Mouse (Mus musculus): ENCODE measurements around the gene Podxl2. TPM values are rescaled to one million over a fixed set of nuclear protein-coding genes. Genes with fewer than 3 reads are reported as not detected.

Gene Podxl2
- polyA plus RNA-seq, 1 experiment from 2014 or later, result 52.8 TPM

GRCm38 (mm10) chr6:88881334-88881733 is 6.5 kb upstream of the Podxl2 start:
- no peak for ATAC-seq (ENCODE audit: low FRiP score, low TSS enrichment)
- Histone ChIP-seq H3K4me3 (ENCODE audit: low read length) (no peak overlapping the region), H3K27ac (ENCODE audit: low read depth, low read length) (no peak overlapping the region), H3K27me3 (ENCODE audit: control insufficient read depth, insufficient read depth, low read length) (no peaks in the 10 kb centered on the region), H3K9ac (ENCODE audit: low read depth, low read length) (no peak overlapping the region), H3K36me3 (ENCODE audit: control insufficient read depth, insufficient read depth, low read length) (peaks cover 51% of the 10 kb centered on the region), H3K4me2 (replicated peaks; ENCODE audit: low read depth, low read length) (no peak overlapping the region), H3K4me1 (ENCODE audit: control insufficient read depth, insufficient read depth, low read length) (no peaks in the 10 kb centered on the region), H3K9me3 (ENCODE audit: control insufficient read depth, low read length) (no peaks in the 10 kb centered on the region)
- 92% methylated on average over 7 of the region's 7 CpGs for WGBS

GRCm38 (mm10) chr6:88879471-88879870 is 4.6 kb upstream of the Podxl2 start:
- Histone ChIP-seq H3K27ac (ENCODE audit: low read depth, low read length) (no peak overlapping the region), H3K4me1 (ENCODE audit: control insufficient read depth, insufficient read depth, low read length) (peaks cover 3% of the 10 kb centered on the region; the same call in 1 of the 2 replicates), H3K4me3 (ENCODE audit: low read length) (no peak overlapping the region), H3K4me2 (replicated peaks; ENCODE audit: low read depth, low read length) (no peak overlapping the region), H3K9me3 (ENCODE audit: control insufficient read depth, low read length) (peaks cover 3% of the 10 kb centered on the region; the same call in 1 of the 2 replicates), H3K36me3 (ENCODE audit: control insufficient read depth, insufficient read depth, low read length) (peaks cover 34% of the 10 kb centered on the region), H3K9ac (ENCODE audit: low read depth, low read length) (no peak overlapping the region), H3K27me3 (ENCODE audit: control insufficient read depth, insufficient read depth, low read length) (peaks cover 9% of the 10 kb centered on the region; the same call in 1 of the 2 replicates)
- WGBS, result 66% methylated on average over 4 of the region's 4 CpGs
- ATAC-seq (ENCODE audit: low FRiP score, low TSS enrichment), result no peak

- peaks cover 3% of the 10 kb centered on the region; the same call in 1 of the 2 replicates for H3K4me1 ChIP-seq (ENCODE audit: control insufficient read depth, insufficient read depth, low read length)
- WGBS, result 2% methylated on average over 60 of the region's 74 CpGs
Observed at GRCm38 (mm10) chr6:88873965-88874867, 628 bp downstream of the Podxl2 start.

DNA sequence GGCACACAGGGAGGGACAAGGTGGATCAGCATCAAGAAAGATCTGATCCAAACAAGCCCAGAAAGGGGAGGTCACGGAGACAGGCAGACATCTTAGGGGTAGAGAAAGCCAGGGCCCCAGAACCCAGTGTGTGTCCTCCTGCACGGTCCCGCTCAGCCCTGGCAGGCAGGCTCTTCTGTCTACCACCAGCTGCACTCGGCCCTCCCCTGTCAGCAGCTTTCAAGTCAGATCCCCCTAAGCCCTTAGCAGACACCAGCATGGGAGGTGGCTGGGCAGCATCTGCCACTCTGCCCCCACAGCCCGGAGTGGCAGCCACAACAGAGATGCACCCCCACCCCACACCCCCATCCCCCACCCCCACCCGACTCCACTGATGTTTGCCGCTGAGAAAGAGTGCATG is 2.0 kb downstream of the Podxl2 start:
- no peak for ATAC-seq (ENCODE audit: low FRiP score, low TSS enrichment)
- Histone ChIP-seq H3K9me3 (ENCODE audit: control insufficient read depth, low read length) (peaks cover 3% of the 10 kb centered on the region; the same call in 1 of the 2 replicates), H3K4me2 (replicated peaks; ENCODE audit: low read depth, low read length) (no peak overlapping the region), H3K27me3 (ENCODE audit: control insufficient read depth, insufficient read depth, low read length) (peaks cover 9% of the 10 kb centered on the region; the same call in 1 of the 2 replicates), H3K27ac (ENCODE audit: low read depth, low read length) (no peak overlapping the region), H3K36me3 (ENCODE audit: control insufficient read depth, insufficient read depth, low read length) (no peaks in the 10 kb centered on the region), H3K4me1 (ENCODE audit: control insufficient read depth, insufficient read depth, low read length) (peaks cover 3% of the 10 kb centered on the region; the same call in 1 of the 2 replicates), H3K9ac (ENCODE audit: low read depth, low read length) (no peak overlapping the region), H3K4me3 (ENCODE audit: low read length) (no peak overlapping the region)
- 55% methylated on average over 7 of the region's 7 CpGs for WGBS

More at GRCm38 (mm10) chr6:88873965-88874867, 628 bp downstream of the Podxl2 start:
- H3K36me3 ChIP-seq (ENCODE audit: control insufficient read depth, insufficient read depth, low read length), result no peaks in the 10 kb centered on the region
- H3K9me3 ChIP-seq (ENCODE audit: control insufficient read depth, low read length), result peaks cover 3% of the 10 kb centered on the region; the same call in 1 of the 2 replicates
- peak overlapping the region; percentile 79 for H3K9ac ChIP-seq (ENCODE audit: low read depth, low read length)
- ATAC-seq (ENCODE audit: low FRiP score, low TSS enrichment), result peak; percentile 63
- peak overlapping the region; percentile 63 for H3K4me3 ChIP-seq (ENCODE audit: low read length)
- H3K27me3 ChIP-seq (ENCODE audit: control insufficient read depth, insufficient read depth, low read length), result peaks cover 9% of the 10 kb centered on the region; the same call in 1 of the 2 replicates
- H3K27ac ChIP-seq (ENCODE audit: low read depth, low read length), result no peak overlapping the region
- H3K4me2 ChIP-seq (replicated peaks; ENCODE audit: low read depth, low read length), result peak overlapping the region; percentile 99

- no peak overlapping the region for H3K4me2 ChIP-seq (replicated peaks; ENCODE audit: low read depth, low read length)
- H3K9ac ChIP-seq (ENCODE audit: low read depth, low read length), result no peak overlapping the region
- H3K36me3 ChIP-seq (ENCODE audit: control insufficient read depth, insufficient read depth, low read length), result no peaks in the 10 kb centered on the region
- peaks cover 9% of the 10 kb centered on the region; the same call in 1 of the 2 replicates for H3K27me3 ChIP-seq (ENCODE audit: control insufficient read depth, insufficient read depth, low read length)
- 59% methylated on average over 8 of the region's 8 CpGs for WGBS
- H3K9me3 ChIP-seq (ENCODE audit: control insufficient read depth, low read length), result peaks cover 3% of the 10 kb centered on the region; the same call in 1 of the 2 replicates
- no peak overlapping the region for H3K27ac ChIP-seq (ENCODE audit: low read depth, low read length)
- no peak overlapping the region for H3K4me3 ChIP-seq (ENCODE audit: low read length)
- H3K4me1 ChIP-seq (ENCODE audit: control insufficient read depth, insufficient read depth, low read length), result peaks cover 3% of the 10 kb centered on the region; the same call in 1 of the 2 replicates
- no peak for ATAC-seq (ENCODE audit: low FRiP score, low TSS enrichment)
Observed at GRCm38 (mm10) chr6:88871546-88871945, 3.3 kb downstream of the Podxl2 start.

- Histone ChIP-seq H3K4me3 (ENCODE audit: low read length) (no peak overlapping the region), H3K27ac (ENCODE audit: low read depth, low read length) (no peak overlapping the region), H3K4me1 (ENCODE audit: control insufficient read depth, insufficient read depth, low read length) (peaks cover 3% of the 10 kb centered on the region; the same call in 1 of the 2 replicates), H3K9me3 (ENCODE audit: control insufficient read depth, low read length) (peaks cover 3% of the 10 kb centered on the region; the same call in 1 of the 2 replicates), H3K36me3 (ENCODE audit: control insufficient read depth, insufficient read depth, low read length) (no peaks in the 10 kb centered on the region), H3K9ac (ENCODE audit: low read depth, low read length) (no peak overlapping the region), H3K4me2 (replicated peaks; ENCODE audit: low read depth, low read length) (no peak overlapping the region), H3K27me3 (ENCODE audit: control insufficient read depth, insufficient read depth, low read length) (peaks cover 5% of the 10 kb centered on the region; the same call in 1 of the 2 replicates)
- WGBS, result 73% methylated on average over 4 of the region's 4 CpGs
- ATAC-seq (ENCODE audit: low FRiP score, low TSS enrichment), result no peak
Observed at GRCm38 (mm10) chr6:88870594-88870993, 4.2 kb downstream of the Podxl2 start.

- H3K9me3 ChIP-seq (ENCODE audit: control insufficient read depth, low read length), result no peaks in the 10 kb centered on the region
- H3K4me3 ChIP-seq (ENCODE audit: low read length), result no peak overlapping the region
- H3K36me3 ChIP-seq (ENCODE audit: control insufficient read depth, insufficient read depth, low read length), result peaks cover 4% of the 10 kb centered on the region; the same call in 1 of the 2 replicates
- no peak for ATAC-seq (ENCODE audit: low FRiP score, low TSS enrichment)
- no peak overlapping the region for H3K9ac ChIP-seq (ENCODE audit: low read depth, low read length)
- no peak overlapping the region for H3K4me2 ChIP-seq (replicated peaks; ENCODE audit: low read depth, low read length)
- H3K27ac ChIP-seq (ENCODE audit: low read depth, low read length), result no peak overlapping the region
- WGBS, result 88% methylated on average over 7 of the region's 7 CpGs
- no peaks in the 10 kb centered on the region for H3K27me3 ChIP-seq (ENCODE audit: control insufficient read depth, insufficient read depth, low read length)
- H3K4me1 ChIP-seq (ENCODE audit: control insufficient read depth, insufficient read depth, low read length), result no peaks in the 10 kb centered on the region
Observed at GRCm38 (mm10) chr6:88869459-88869858, 5.4 kb downstream of the Podxl2 start.

DNA sequence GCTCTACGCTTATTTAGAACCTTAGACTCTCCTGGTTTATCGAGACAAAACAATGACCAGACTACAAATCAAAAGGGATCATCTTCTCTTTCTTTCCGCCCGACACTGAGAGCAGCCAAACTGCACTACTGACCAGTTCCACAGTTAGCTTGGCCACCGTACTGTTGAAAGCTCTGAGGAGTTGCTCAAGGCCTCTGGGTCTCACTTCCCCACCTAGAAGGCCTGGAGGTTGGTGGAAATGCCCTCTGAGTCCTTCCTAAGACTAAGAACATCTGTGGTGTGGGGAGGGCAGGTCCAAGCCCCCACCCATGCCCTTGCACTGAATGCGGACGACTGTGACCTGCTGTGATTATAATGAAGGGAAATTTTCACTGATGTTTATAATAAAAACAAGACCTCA is 9.1 kb downstream of the Podxl2 start:
- no peak overlapping the region for H3K9ac ChIP-seq (ENCODE audit: low read depth, low read length)
- WGBS, result 83% methylated on average over 7 of the region's 7 CpGs
- H3K4me1 ChIP-seq (ENCODE audit: control insufficient read depth, insufficient read depth, low read length), result no peaks in the 10 kb centered on the region
- no peak overlapping the region for H3K4me2 ChIP-seq (replicated peaks; ENCODE audit: low read depth, low read length)
- H3K36me3 ChIP-seq (ENCODE audit: control insufficient read depth, insufficient read depth, low read length), result peaks cover 11% of the 10 kb centered on the region; the same call in 1 of the 2 replicates
- H3K27me3 ChIP-seq (ENCODE audit: control insufficient read depth, insufficient read depth, low read length), result no peaks in the 10 kb centered on the region
- H3K9me3 ChIP-seq (ENCODE audit: control insufficient read depth, low read length), result peaks cover 3% of the 10 kb centered on the region; the same call in 1 of the 2 replicates
- no peak overlapping the region for H3K27ac ChIP-seq (ENCODE audit: low read depth, low read length)
- ATAC-seq (ENCODE audit: low FRiP score, low TSS enrichment), result no peak
- H3K4me3 ChIP-seq (ENCODE audit: low read length), result no peak overlapping the region

- Histone ChIP-seq H3K9ac (ENCODE audit: low read depth, low read length) (no peak overlapping the region), H3K36me3 (ENCODE audit: control insufficient read depth, insufficient read depth, low read length) (peaks cover 11% of the 10 kb centered on the region; the same call in 1 of the 2 replicates), H3K4me2 (replicated peaks; ENCODE audit: low read depth, low read length) (no peak overlapping the region), H3K4me1 (ENCODE audit: control insufficient read depth, insufficient read depth, low read length) (no peaks in the 10 kb centered on the region), H3K27ac (ENCODE audit: low read depth, low read length) (no peak overlapping the region), H3K27me3 (ENCODE audit: control insufficient read depth, insufficient read depth, low read length) (no peaks in the 10 kb centered on the region), H3K9me3 (ENCODE audit: control insufficient read depth, low read length) (peaks cover 3% of the 10 kb centered on the region; the same call in 1 of the 2 replicates), H3K4me3 (ENCODE audit: low read length) (no peak overlapping the region)
- ATAC-seq (ENCODE audit: low FRiP score, low TSS enrichment), result no peak
- WGBS, result 17% methylated on average over 2 of the region's 2 CpGs
Observed at GRCm38 (mm10) chr6:88860914-88861313, 13.9 kb downstream of the Podxl2 start.

All from kidney, embryonic 14.5 days (tissue).